Mouse (Mus musculus) heart, adult 11 months (tissue): ENCODE measurements at regions not wholly inside any gene's neighbourhood (a gene's known extent, or its start where the extent isn't known, plus 50 kb on each side); places are given as distances from the start of the nearest gene placed in this dataset.

ENCODE experiments used
- DNase-seq: peaks from one replicate; pipeline ENCODE4 v3.0.0; 2022

DNA sequence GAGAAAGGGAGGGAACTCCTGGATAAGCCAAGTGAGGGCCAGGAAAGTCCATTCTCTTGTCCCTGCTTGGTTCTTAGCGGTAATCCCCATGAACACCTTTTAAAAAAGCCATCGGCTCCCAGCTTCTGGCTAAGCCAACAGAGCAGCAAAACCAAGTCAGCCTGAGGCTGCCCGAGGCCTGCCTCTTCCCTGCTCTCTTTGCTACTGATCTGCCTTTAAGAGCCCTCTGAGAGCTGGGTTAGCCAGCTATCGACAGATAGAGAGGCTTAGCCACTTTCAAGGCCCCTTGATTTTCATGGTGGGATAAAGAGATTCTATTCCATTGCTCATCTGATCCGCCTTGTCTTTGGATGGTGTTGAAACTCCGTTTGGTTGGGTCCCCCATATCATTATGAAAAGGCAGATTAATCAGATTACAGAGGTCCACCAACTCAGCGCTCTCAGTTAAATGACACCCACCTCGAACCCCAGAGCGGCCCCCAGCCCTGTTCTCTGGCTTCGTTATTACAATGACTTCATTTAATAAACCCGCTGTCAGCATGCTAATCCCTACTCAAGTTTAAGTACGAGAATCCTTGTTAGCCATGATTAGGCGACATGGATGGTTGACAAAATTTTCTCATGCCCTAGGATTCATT lies 66.1 kb downstream of the Slc4a3 start:
- no peak for DNase-seq

GRCm38 (mm10) chr1:75613206-75613605 lies 67.1 kb downstream of the Slc4a3 start:
- DNase-seq, result no peak

- no peak for DNase-seq
These were observed 70.9 kb downstream of the Slc4a3 start for GRCm38 (mm10) chr1:75616971-75617370.

DNA sequence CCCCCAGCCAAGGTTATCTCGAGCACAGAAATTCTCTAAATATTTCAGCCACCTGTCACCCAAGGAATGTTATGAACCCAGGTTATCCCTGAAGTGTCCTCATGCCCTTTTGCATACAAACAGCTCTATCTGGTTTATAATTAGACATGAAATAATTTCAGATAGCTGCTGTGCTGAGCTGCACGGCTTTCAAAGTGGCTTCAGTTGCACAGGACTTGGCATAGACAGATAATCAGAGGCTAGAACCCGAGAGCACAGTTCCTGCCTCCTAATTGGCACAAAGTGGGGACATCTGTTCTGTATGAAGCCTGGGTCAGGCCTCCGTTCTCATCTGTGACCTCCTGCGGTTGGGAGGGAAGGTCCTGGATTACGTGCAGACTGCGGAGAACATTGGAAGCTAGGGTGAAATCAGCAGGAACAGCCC lies 72.3 kb downstream of the Slc4a3 start:
- peak; percentile 89 for DNase-seq

DNA sequence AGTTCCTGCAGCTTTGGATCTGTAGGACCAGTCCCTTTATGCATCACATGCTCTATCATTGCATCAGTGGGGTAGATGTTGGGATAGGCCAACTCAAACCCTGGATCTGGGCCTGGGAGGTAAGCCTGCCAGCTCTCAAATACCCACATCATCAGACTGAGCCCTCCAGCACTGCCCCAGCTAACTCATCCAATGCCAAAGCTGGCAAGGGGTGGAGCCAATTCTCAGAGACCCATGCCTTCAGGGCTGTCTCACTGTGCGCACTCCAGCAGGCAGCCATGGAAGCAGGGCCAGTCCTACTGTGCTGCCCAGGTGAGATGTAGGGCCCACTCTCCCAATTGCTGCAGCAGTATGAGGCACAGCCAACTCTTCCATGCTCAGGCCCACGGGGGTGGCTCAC lies 84.2 kb downstream of the Slc4a3 start:
- no peak for DNase-seq

DNA sequence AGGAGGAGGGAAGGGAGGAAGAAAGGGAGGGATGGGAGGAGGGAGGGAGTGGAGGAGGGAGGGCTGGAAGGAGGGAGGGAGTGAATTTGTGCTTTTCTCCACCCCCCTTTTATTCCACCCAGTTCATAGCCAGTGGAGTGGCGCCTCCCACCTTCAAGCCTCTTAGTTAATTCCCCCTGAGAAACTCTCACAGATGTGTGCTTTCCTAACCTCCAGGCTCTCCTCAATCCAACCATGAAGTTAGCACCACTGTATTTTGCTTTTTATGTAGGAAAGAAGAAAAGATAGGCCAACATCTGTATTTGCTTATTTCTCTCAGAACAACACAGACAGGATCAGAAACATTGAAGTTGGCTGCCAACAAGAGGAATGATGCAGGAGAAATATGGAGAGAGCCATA lies 85.7 kb downstream of the Slc4a3 start:
- DNase-seq, result no peak

DNA sequence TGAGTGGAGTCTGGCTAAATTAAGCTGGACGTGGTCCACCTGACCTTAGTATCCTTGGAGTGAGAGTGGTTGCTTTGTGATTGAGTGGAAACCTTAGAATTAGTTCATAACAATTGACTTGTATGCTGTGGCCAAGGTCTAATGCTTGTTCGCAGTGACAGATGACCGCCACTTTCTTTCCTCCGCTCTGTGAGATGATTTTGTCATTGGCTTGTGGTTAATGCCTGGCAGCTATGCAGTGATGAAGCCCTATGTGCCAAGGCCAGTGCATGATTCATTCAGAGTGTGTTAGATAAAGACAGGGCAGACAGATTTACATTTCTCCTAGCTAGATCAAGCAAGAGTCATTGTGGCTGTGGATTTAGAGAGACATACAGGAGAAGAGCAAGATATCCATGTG lies 89.5 kb downstream of the Slc4a3 start:
- DNase-seq, result no peak

DNA sequence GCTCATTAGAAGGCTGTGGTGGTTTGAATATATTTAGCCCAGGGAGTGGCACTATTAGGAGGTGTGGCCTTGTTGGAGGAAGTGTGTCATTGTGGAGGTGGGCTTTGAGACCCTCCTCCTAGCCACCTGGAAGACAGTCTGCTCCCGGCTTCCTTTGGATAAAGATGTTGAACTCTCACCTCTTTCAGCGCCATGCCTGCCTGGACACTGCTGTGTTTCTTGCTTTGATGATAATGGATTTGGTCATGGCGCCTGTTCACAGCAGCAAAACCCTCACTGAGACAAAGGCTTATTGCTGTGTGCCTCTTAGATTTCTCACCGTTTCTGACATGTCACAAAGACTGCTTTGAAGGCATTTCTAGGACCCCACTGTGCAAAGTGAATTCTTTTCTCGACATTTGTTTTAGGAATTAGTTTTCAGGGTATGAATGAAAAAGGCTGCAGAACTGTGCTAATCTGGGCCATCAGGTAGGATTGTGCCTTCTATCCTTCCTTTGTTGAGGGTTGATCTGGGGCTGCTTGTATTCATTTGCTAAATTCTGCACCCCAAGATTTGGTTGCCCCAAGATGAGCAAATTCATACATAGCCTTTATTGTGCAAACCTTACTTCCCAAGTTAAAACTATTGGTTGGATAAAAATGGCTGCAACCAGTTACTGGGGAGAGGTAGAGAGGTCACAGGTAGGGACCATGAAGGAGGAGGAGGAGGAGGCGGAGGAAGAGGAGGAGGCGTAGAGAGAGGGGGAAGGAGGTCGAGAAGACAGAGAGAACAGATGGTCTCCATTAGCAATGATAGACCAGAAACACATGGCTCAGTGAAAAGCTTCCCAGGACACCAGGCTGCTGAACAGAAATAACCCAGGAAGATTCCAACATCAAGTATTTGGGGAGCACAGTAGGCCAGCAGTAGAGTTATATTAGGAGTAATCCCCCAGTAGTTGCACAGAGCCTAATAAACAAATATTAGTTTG lies 93.2 kb downstream of the Slc4a3 start:
- no peak for DNase-seq

GRCm38 (mm10) chr1:75642496-75642895 lies 96.4 kb downstream of the Slc4a3 start:
- DNase-seq, result no peak

DNA sequence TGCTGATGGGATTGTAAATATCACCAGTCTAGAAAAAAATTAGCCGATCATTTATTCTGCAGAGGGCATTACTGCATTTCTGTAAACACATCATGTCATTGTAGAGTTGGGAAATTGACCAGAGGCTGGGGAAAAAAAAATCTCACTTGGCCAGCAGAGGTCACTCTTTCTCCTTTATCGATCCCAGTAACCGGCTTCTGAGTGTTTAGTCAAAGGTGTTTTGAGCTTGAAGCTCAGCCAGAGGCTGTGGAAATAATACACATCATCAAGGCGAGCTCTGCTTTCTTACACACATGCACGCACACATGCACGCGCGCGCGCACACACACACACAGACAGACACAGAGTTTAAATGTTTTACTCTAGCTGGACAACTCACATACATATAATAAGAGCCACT lies 106.5 kb downstream of the Slc4a3 start:
- DNase-seq, result no peak

GRCm38 (mm10) chr1:75652987-75653573 lies 107.0 kb downstream of the Slc4a3 start:
- no peak for DNase-seq

GRCm38 (mm10) chr1:75653671-75654076 lies 107.6 kb downstream of the Slc4a3 start:
- DNase-seq, result peak; percentile 97

GRCm38 (mm10) chr1:75656592-75656991 lies 110.5 kb downstream of the Slc4a3 start:
- no peak for DNase-seq

DNA sequence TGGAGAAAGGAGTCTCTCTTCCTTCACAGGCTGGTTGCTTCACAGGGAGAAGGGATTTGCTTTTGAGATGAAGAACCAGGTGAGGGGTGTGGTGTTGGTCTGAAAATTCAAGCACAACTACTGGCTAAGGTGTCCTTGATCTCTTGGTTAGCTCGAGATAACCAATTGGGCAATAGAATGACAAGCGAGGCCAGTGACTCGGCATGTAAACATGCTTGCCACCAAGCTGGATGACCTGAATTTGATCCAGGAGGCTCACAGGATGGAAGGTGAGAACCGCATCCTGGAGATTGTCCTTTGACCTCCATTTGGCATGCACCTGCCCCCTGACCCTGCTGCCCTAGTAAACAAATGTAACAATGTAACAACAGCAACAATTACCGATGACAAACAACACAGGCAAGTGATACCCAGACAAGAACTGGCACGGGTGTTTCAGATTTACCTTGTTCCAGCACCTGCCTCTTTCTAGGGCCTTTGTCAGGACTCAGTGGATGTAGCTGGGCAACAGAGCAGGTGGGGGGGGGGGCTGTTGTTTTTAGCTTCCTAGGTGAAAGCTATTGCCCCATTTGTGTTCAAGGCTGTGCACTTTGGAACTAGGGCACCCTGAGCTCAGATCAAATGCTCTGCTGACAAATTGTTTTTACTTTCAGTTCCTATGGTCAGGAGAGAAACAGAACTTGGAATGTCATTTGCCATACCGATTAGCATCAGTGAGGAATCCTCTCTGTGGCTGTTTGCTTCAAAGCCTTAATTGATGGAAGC lies 114.5 kb downstream of the Slc4a3 start:
- DNase-seq, result no peak

GRCm38 (mm10) chr1:75662141-75662990 lies 116.3 kb downstream of the Slc4a3 start:
- DNase-seq, result peak; percentile 90

DNA sequence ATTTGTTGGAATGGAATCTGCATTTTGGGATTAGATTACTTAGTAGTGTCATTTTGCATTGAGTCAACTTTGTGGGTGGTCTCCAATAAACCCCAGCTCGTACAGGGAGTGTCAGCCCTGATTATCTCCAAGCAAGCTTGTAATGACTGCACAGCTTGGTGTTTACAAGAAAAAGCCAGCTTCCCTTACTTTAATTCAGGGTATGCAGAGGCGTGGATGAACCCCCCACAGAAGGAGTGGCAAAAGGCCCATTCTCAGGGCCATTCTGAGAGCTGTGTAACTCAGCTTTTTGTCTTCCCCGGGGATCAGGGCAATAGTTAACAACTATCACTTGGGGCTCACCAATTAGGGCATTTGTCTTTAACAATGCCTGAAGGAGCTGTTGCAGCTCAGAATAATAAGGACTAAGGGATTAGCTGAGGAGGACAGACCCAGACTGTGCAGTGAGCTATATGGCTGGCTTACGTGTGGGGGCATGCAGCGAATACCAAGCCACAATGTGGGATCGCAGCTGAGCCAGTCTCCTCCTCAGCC lies 121.7 kb downstream of the Slc4a3 start:
- DNase-seq, result no peak

- no peak for DNase-seq
These were observed 130.2 kb downstream of the Slc4a3 start for GRCm38 (mm10) chr1:75676295-75676694.

GRCm38 (mm10) chr1:75677695-75678094 lies 131.6 kb downstream of the Slc4a3 start:
- no peak for DNase-seq

DNA sequence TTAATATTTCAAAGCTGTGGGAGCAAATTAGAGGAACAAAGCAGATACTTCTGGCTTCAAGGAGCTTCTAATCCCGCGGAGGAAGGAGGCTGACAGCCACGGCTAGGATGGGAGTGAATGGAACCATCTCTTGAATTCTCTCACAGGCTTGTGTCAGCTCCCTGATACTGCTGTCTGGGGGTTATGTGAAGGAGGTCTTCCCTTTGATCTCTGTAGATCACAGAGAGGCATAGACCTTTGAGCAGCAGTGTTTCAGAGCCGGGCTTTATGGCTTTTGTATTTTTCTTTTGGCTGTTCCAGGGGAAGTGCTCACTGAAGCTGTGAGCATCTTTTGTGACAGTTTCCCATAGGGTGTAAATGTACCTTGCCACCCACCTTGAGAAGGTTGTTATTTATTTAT lies 132.2 kb downstream of the Slc4a3 start:
- DNase-seq, result no peak

DNA sequence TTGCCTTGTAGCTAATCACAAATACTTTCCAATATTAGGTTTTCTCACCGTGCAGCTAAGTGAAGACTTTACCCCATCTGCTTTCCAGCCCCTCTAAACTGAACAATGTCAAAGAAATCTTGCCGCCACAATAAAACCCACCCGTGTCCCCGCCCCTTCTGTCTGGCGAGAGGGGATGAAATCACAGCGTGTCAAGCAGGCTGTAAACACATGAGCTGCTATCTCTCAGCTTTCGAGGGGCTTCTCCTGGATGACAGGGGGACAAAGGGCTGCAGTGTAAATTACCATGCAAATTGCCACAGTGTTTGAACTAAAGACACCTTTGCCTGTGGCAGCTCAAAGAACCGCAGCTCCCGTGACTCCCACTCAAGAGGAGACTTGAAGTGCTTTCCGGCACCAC lies 134.3 kb downstream of the Slc4a3 start:
- DNase-seq, result no peak

GRCm38 (mm10) chr1:75681913-75682312 lies 135.8 kb downstream of the Slc4a3 start:
- peak; percentile 68 for DNase-seq

DNA sequence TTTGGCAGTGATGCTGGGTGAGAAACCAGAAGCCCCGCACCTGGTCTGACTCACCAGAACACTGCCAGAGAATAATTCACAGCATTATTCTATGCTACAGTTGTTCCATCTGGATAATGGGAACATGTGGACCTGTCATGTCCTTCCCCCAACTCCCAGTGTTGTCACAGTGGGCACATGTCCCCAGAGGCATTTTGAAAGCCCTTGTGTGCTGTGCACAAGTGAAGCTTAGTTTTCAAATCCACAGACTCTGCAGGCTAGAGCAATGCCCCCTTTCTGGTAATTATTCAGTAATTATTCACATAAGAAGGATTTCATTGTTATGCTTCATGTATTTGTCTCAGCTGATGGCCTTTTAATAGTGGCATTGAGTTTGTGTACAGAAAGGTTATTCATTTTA lies 146.7 kb downstream of the Slc4a3 start:
- peak; percentile 58 for DNase-seq
